Mouse (Mus musculus) neutrophil, adult 59 days (primary cell): ENCODE data around the gene Csn3. TPM values are rescaled to one million over a fixed set of nuclear protein-coding genes. Genes with fewer than 3 reads are reported as not detected.

ENCODE experiments used
- total RNA-seq, 2 experiments: library from RNA; stranded (reverse); gene quantifications; 1 replicate in 1 of 2; 2 replicates in 1 of 2; pipeline ENCODE4 v1.2.4; 2023

Csn3 gene
- not detected for total RNA-seq

DNA sequence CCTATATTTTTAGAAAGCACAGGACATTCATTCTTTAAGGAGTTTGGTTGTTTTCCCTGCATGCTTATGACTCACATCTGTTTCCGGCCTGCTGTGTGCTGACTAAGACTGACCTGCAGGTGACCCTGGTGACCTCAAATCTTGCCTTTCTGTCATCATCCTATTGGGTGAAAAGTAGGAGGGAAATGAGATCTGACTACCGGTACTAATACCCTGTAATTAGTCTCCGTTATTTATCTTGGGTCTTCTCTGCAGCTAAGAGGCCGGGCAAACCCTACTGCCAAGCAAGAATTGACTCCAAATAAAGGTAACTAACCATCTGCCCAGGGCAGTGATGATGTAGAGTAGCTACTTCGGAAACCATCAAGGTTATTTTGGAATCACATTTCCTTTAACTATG lies at the start of gene Csn3:
Gene Csn3, plus strand, starts transcription at position 208 of the 400 bp plus-strand sequence.

DNA sequence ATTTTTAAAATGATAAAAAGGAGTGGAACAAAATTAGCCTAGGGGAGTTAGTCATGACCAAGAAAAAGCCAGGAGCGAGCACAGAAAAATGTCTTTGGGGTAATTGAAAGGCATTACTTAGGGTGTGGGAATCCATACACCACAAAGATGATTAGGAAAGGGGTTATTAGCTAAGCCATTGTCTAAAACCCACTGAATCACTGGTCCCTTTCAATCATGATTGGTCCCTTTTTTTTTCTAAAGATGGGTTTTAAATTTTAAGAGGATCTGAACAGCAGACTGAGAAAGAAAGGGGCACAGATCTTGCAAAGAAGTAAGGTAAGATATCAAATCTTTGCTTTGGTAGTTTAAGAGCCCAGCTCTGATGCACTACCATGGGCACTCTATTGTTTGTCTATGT lies 40.6 kb upstream of the Csn3 start, which contains the start of gene Odam:
Gene Odam, plus strand, starts transcription at position 301 of the 400 bp plus-strand sequence.

DNA sequence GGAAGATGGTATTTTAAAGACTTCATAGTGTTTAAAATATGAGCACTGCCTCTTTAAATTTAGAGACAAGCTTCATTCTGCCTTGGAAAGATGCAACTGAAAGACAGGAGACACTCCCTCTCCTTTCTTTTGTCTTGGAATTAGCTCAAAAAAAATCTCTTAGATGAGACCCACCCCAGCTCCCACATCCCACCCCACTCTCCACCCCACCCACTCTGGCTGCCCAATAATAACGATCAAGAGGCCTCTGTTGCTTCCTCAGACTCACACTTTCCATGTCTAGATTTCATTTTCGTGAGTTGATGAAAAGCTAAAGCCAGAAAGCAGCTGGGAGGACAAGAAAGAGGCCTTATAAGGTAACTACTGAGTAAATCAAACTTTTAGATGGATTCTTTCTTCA lies 43.8 kb downstream of the Csn3 start, which contains the start of the genes 2310003L06Rik and Gm28434:
Gene 2310003L06Rik, plus strand, starts transcription at position 259 of the 400 bp plus-strand sequence.
Gene Gm28434, plus strand, starts transcription at position 317 of the 400 bp plus-strand sequence.

DNA sequence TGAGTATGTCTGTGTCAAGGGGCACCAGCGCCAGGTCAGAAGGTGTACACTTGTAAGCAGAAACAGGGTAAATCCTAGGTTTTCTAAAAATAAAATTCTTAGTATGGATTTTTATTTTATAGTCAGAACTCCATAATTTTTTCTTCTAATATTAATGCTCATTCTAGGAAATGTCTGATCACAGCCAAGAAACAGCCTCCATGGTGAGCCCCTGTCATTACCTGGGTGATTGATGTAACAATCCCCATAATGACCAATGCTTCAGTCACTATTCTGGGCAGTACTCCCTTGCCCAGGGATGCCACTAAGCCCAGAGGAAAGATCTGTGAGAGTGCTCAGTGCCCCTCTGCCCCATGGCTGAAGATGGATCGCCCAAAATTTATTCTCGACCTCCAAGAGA lies 53.8 kb downstream of the Csn3 start, which contains the start of gene Cabs1:
Gene Cabs1, plus strand, starts transcription at position 301 of the 400 bp plus-strand sequence.

Other genes with a start within 250 kb of the Csn3 start
- not detected for gene Csn2, start 225.9 kb upstream of the Csn3 start, total RNA-seq
- gene Csn1s2a, start 151.0 kb upstream of the Csn3 start, total RNA-seq, result not detected
- gene Csn1s2b, start 117.5 kb upstream of the Csn3 start, total RNA-seq, result not detected
- gene Prr27, start 99.9 kb upstream of the Csn3 start, total RNA-seq, result not detected
- gene Odam, start 40.5 kb upstream of the Csn3 start, total RNA-seq, result not detected
- not detected for gene 2310003L06Rik, start 43.9 kb downstream of the Csn3 start, total RNA-seq
- gene Gm28434, start 43.9 kb downstream of the Csn3 start, total RNA-seq, result not detected
- gene Cabs1, start 53.9 kb downstream of the Csn3 start, total RNA-seq, result not detected
- not detected for gene Smr3a, start 77.0 kb downstream of the Csn3 start, total RNA-seq
- gene Smr2, start 161.0 kb downstream of the Csn3 start, total RNA-seq, result not detected
- not detected for gene Gm11116, start 186.0 kb downstream of the Csn3 start, total RNA-seq
- not detected for gene Gm11115, start 228.5 kb downstream of the Csn3 start, total RNA-seq